Mouse (Mus musculus) heart, postnatal 0 days (tissue): Measurements from ENCODE around the gene Cldn19.
A peak's percentile ranks its signal among the peaks of the same experiment; 100 is the strongest.

Experiments used
- CTCF ChIP-seq: IDR thresholded peaks from 2 replicates; pipeline ENCODE4 v1.5.1; 2016; ENCODE audit warnings: antibody characterized with exemption, control low read depth, low read depth
- EP300 ChIP-seq: IDR thresholded peaks from 2 replicates; pipeline ENCODE4 v1.6.1; 2016; ENCODE audit warnings: antibody characterized with exemption, low read depth

- no peak for TF ChIP-seq CTCF
- peak; percentile 71; the same call in 1 of the 2 replicates for TF ChIP-seq EP300
Measured at GRCm38 (mm10) chr4:119275226-119275625, 20.0 kb downstream of the Cldn19 start.
